Mouse (Mus musculus): ENCODE results near the gene Gm45837. TPM values are rescaled to one million over a fixed set of nuclear protein-coding genes. Genes with fewer than 3 reads are reported as not detected.
"Not testable (repeated sequence)": the region's sequence is repeated elsewhere in the genome, so short reads cannot be mapped to it uniquely, and the experiment has no call there.

The Gm45837 gene
- total RNA-seq, 2 experiments from 2014 or later, result not detected

- DNase-seq (ENCODE audit: low spot score in 2 of 2), result no peak
Observed at GRCm38 (mm10) chr7:101539774-101540173, 129.1 kb downstream of the Gm45837 start.

DNA sequence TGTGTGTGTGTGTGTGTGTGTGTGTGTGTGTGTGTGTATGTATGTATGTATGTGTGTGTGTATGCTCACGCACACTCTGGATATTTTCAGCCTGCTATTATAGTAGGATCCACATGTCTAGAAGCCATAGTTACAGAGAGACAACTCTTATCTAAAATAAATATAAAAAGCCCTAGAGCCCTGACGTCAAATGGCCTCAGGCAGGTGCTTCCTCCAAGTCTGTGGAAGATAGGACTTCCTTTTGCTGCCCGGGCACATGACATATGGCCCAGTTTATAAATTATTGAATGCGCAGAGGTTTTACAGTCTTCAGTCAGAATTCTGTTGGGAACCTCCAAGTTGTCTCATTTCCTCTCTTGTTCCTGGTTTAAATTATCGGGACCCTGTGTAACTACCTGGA, 130.0 kb downstream of the Gm45837 start:
- DNase-seq (ENCODE audit: low spot score in 2 of 2), result no peak

GRCm38 (mm10) chr7:101541132-101541531, 130.4 kb downstream of the Gm45837 start:
- DNase-seq (ENCODE audit: low spot score in 2 of 2), result peak in 1 of 2 experiments; percentile 63

- DNase-seq (ENCODE audit: low spot score in 2 of 2), result no peak
Observed at GRCm38 (mm10) chr7:101541734-101542133, 131.0 kb downstream of the Gm45837 start.

DNA sequence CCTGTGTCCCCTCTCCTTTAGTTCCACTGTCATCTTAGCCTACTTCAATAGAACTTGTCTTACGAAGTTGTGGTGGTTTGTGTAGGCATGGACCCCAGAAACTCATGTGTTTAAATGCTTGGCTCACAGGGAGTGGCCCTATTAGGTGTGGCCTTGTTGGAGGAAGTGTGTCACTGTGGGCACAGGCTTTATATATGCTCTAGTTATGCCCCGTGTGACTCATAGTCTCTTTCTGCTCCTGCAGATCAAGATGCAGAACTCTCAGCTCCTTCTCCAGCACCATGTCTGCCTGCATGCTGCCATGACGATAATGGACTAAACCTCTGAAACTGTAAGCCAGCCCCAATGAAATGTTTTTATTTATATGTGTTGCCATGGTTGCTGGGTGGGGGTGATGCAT, 137.0 kb downstream of the Gm45837 start:
- DNase-seq (ENCODE audit: low spot score in 2 of 2), result no peak

- no peak for DNase-seq (ENCODE audit: low spot score in 2 of 2)
Observed at GRCm38 (mm10) chr7:101549266-101549665, 138.6 kb downstream of the Gm45837 start.

DNA sequence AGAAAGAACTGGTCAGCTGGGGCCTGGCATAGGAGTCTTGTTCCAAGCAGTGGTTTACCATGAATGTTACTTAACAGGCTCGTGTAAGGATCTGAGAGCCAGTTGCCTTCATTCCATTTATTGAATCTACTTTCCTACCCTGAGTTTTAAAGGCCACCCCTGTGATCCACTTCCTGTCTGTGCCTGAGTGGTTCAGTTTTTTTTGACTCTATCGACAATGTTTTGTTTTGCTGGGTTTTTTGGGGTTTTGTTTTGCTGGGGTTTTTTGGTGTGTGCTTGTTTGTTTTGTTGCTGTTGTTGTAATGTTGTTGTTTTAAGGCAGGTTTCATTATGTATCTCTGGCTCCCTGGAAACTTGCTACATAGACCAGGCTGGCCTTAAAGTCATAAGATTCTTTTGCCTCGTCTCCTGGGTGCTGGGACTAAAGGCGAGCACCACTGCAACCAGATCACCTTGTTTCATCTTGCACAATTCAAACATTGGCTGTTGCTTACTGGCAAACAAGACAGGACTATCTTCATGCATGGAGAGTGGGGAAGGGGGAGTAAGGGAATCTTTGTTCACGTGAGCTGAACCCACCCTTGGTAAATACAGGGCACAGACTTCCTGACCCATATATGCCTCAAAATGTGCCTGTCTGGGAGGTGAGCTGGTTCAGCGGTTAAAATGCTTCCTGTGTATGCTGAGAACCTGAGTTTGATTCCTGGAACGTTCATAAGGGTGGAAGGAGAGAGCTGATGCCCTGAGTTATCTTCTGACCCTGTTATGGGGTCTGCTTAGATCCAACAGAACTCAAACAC, 140.2 kb downstream of the Gm45837 start:
- DNase-seq (ENCODE audit: low spot score in 2 of 2), result no peak

DNA sequence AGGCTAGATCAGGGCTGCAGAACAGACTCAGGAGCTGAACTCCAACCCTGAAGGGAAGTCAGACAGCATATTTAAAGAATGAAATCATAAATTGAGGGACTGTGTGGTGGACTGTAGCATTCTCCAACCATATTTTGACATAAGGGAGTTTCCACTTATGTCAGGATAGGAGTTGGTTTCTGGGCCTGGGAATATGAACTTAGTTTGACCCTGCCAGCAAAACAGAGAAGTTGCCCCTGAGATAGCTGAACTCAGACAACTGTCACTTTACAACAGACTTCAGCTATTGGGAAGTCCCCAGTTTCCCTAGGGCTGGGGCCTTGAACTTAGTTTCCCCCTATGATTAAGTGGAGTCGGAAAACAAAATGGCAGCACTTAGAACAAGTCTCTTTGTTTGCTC, 140.8 kb downstream of the Gm45837 start:
- no peak for DNase-seq (ENCODE audit: low spot score in 2 of 2)

GRCm38 (mm10) chr7:101555473-101555872, 144.8 kb downstream of the Gm45837 start:
- not testable (repeated sequence) for DNase-seq (ENCODE audit: low spot score in 2 of 2)

DNA sequence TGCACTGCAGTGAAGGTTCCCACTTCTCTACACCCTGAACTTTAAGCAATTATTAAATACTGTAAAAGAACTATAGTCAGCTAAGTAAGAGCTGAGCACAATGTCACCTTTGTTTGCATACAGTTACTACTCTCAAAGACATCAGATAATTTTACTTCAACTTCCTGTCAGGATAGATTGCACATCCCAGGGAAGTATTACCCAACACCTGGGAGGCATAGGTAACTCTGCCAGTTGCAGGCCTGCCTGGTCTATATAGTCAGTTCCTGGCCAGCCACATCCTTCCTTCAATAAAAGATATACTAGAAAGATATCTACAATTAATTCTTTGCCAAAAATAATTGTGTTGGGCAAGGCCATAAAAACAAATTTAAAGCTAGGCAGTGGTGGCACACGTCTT, 146.7 kb downstream of the Gm45837 start:
- no peak for DNase-seq (ENCODE audit: low spot score in 2 of 2)

DNA sequence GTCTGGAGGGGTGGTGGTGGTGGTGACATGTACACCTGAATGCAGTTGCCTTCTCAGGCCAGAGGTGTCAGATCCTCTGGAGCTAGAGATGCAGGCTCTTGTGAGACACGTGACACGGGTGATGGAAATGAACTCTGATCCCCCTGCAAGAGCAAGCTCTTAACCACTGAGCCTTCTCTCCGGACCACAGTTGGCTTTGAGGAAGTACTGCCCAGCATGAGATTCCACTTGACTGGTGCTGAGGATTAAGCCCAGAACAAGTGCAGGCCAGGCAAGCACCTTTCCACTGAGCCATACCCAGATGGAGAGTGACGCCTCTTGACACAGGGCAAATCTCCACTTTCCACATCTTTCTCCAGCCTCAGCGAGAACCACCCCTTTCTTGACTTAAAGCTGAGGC, 148.7 kb downstream of the Gm45837 start:
- DNase-seq (ENCODE audit: low spot score in 2 of 2), result not testable (repeated sequence)

Small RNA genes lying within 50 kb of the gene (microRNA-seq; reads per million reads assigned to microRNA genes)
- 6,943 reads per million, percentile 91 among the genes with 10 or more reads in this experiment for gene Mir139

Other genes with a start within 250 kb of the Gm45837 start
- gene Atg16l2, start 108.6 kb upstream of the Gm45837 start, total RNA-seq (2021), result 10 to 100 TPM in 1 of 2 experiments, 1 to 10 TPM in 1; 6.3 to 11.4 TPM
- gene Stard10, start 93.8 kb upstream of the Gm45837 start, total RNA-seq (2021), result 1 to 10 TPM; 5.9 to 9.0 TPM
- gene Arap1, start 62.8 kb upstream of the Gm45837 start, total RNA-seq (2021), result 10 to 100 TPM; 49.2 to 57.4 TPM
- 10 to 100 TPM; 60.7 to 61.2 TPM for gene Pde2a, start 10.8 kb downstream of the Gm45837 start, total RNA-seq (2021)
- not detected for gene Art2b, start 174.7 kb downstream of the Gm45837 start, total RNA-seq (2021)

All from gastrocnemius, postnatal 4 days (tissue).